Mouse (Mus musculus): ENCODE results near the gene Lhfpl2. TPM values are rescaled to one million over a fixed set of nuclear protein-coding genes. Genes with fewer than 3 reads are reported as not detected.

The Lhfpl2 gene
- polyA plus RNA-seq, 1 experiment from 2014 or later = 24.4 TPM

- Histone ChIP-seq H3K27ac (ENCODE audit: poor library complexity, severe bottlenecking) (peak overlapping the region; percentile 79), H3K4me3 (no peak overlapping the region), H3K4me1 (replicated peaks) (peaks cover 21% of the 10 kb centered on the region), H3K27me3 (replicated peaks) (no peaks in the 10 kb centered on the region), H3K9me3 (replicated peaks) (peaks cover 9% of the 10 kb centered on the region), H3K4me2 (no peak overlapping the region), H3K9ac (no peak overlapping the region), H3K36me3 (peaks cover 28% of the 10 kb centered on the region)
- 22% methylated on average over 5 of the region's 5 CpGs for WGBS
- ATAC-seq (ENCODE audit: insufficient number of reproducible peaks, low FRiP score) = no peak
Observed at GRCm38 (mm10) chr13:94119309-94119708, 61.7 kb downstream of the Lhfpl2 start.

- 84% methylated on average over 16 of the region's 16 CpGs for WGBS
- H3K4me3 ChIP-seq = no peak overlapping the region
- ATAC-seq (ENCODE audit: insufficient number of reproducible peaks, low FRiP score) = no peak
- no peak overlapping the region for H3K9ac ChIP-seq
- H3K9me3 ChIP-seq (replicated peaks) = peaks cover 5% of the 10 kb centered on the region
- H3K4me2 ChIP-seq = no peak overlapping the region
- H3K4me1 ChIP-seq (replicated peaks) = peaks cover 4% of the 10 kb centered on the region; the same call in 1 of the 2 replicates
- H3K36me3 ChIP-seq = peaks cover 26% of the 10 kb centered on the region
- H3K27me3 ChIP-seq (replicated peaks) = no peaks in the 10 kb centered on the region
- no peak overlapping the region for H3K27ac ChIP-seq (ENCODE audit: poor library complexity, severe bottlenecking)
Observed at GRCm38 (mm10) chr13:94122703-94123592, 65.4 kb downstream of the Lhfpl2 start.

GRCm38 (mm10) chr13:94130394-94130793 lies 72.8 kb downstream of the Lhfpl2 start:
- Histone ChIP-seq H3K27me3 (replicated peaks) (no peaks in the 10 kb centered on the region), H3K36me3 (no peaks in the 10 kb centered on the region), H3K4me3 (no peak overlapping the region), H3K4me1 (replicated peaks) (peaks cover 32% of the 10 kb centered on the region), H3K4me2 (0 out of 2 replicates have a peak overlapping the region, but pooled peaks have one; percentile 15), H3K27ac (ENCODE audit: poor library complexity, severe bottlenecking) (peak overlapping the region; percentile 35; the same call in 1 of the 2 replicates), H3K9ac (no peak overlapping the region), H3K9me3 (replicated peaks) (no peaks in the 10 kb centered on the region)
- ATAC-seq (ENCODE audit: insufficient number of reproducible peaks, low FRiP score) = no peak; the same call in 1 of the 2 replicates
- WGBS = 41% methylated on average over 7 of the region's 7 CpGs

- Histone ChIP-seq H3K4me3 (no peak overlapping the region), H3K9me3 (replicated peaks) (no peaks in the 10 kb centered on the region), H3K36me3 (no peaks in the 10 kb centered on the region), H3K4me2 (peak overlapping the region; percentile 15; the same call in 1 of the 2 replicates), H3K9ac (no peak overlapping the region), H3K27me3 (replicated peaks) (no peaks in the 10 kb centered on the region), H3K4me1 (replicated peaks) (peaks cover 39% of the 10 kb centered on the region), H3K27ac (ENCODE audit: poor library complexity, severe bottlenecking) (peak overlapping the region; percentile 14; the same call in 1 of the 2 replicates)
- WGBS = 76% methylated on average over 4 of the region's 4 CpGs
- ATAC-seq (ENCODE audit: insufficient number of reproducible peaks, low FRiP score) = no peak
Observed at GRCm38 (mm10) chr13:94131135-94131534, 73.5 kb downstream of the Lhfpl2 start.

- no peaks in the 10 kb centered on the region for H3K36me3 ChIP-seq
- no peaks in the 10 kb centered on the region for H3K27me3 ChIP-seq (replicated peaks)
- H3K9ac ChIP-seq = no peak overlapping the region
- H3K4me3 ChIP-seq = no peak overlapping the region
- WGBS = 66% methylated on average over 13 of the region's 13 CpGs
- no peak overlapping the region for H3K4me2 ChIP-seq
- no peak for ATAC-seq (ENCODE audit: insufficient number of reproducible peaks, low FRiP score)
- no peak overlapping the region for H3K27ac ChIP-seq (ENCODE audit: poor library complexity, severe bottlenecking)
- peaks cover 44% of the 10 kb centered on the region for H3K4me1 ChIP-seq (replicated peaks)
- no peaks in the 10 kb centered on the region for H3K9me3 ChIP-seq (replicated peaks)
Observed at GRCm38 (mm10) chr13:94132187-94132995, 74.8 kb downstream of the Lhfpl2 start.

- H3K4me2 ChIP-seq = no peak overlapping the region
- no peak for ATAC-seq (ENCODE audit: insufficient number of reproducible peaks, low FRiP score)
- H3K36me3 ChIP-seq = no peaks in the 10 kb centered on the region
- no peak overlapping the region for H3K27ac ChIP-seq (ENCODE audit: poor library complexity, severe bottlenecking)
- no peak overlapping the region for H3K9ac ChIP-seq
- H3K4me1 ChIP-seq (replicated peaks) = peaks cover 51% of the 10 kb centered on the region
- 67% methylated on average over 7 of the region's 7 CpGs for WGBS
- H3K27me3 ChIP-seq (replicated peaks) = no peaks in the 10 kb centered on the region
- no peak overlapping the region for H3K4me3 ChIP-seq
- no peaks in the 10 kb centered on the region for H3K9me3 ChIP-seq (replicated peaks)
Observed at GRCm38 (mm10) chr13:94134646-94135045, 77.0 kb downstream of the Lhfpl2 start.

- no peak overlapping the region for H3K9ac ChIP-seq
- no peaks in the 10 kb centered on the region for H3K36me3 ChIP-seq
- no peak for ATAC-seq (ENCODE audit: insufficient number of reproducible peaks, low FRiP score)
- 58% methylated on average over 7 of the region's 7 CpGs for WGBS
- no peaks in the 10 kb centered on the region for H3K9me3 ChIP-seq (replicated peaks)
- no peak overlapping the region for H3K4me2 ChIP-seq
- H3K4me1 ChIP-seq (replicated peaks) = peaks cover 55% of the 10 kb centered on the region
- H3K4me3 ChIP-seq = no peak overlapping the region
- no peaks in the 10 kb centered on the region for H3K27me3 ChIP-seq (replicated peaks)
- H3K27ac ChIP-seq (ENCODE audit: poor library complexity, severe bottlenecking) = no peak overlapping the region
Observed at GRCm38 (mm10) chr13:94135180-94135579, 77.6 kb downstream of the Lhfpl2 start.

- Histone ChIP-seq H3K9ac (no peak overlapping the region), H3K36me3 (no peaks in the 10 kb centered on the region), H3K4me2 (no peak overlapping the region), H3K27me3 (replicated peaks) (no peaks in the 10 kb centered on the region; the same call in 1 of the 2 replicates), H3K9me3 (replicated peaks) (no peaks in the 10 kb centered on the region), H3K27ac (ENCODE audit: poor library complexity, severe bottlenecking) (peak overlapping the region; percentile 38; the same call in 1 of the 2 replicates), H3K4me3 (no peak overlapping the region), H3K4me1 (replicated peaks) (peaks cover 81% of the 10 kb centered on the region)
- no peak for ATAC-seq (ENCODE audit: insufficient number of reproducible peaks, low FRiP score)
- 53% methylated on average over 14 of the region's 14 CpGs for WGBS
Observed at GRCm38 (mm10) chr13:94139713-94140445, 82.3 kb downstream of the Lhfpl2 start.

- Histone ChIP-seq H3K27me3 (replicated peaks) (no peaks in the 10 kb centered on the region; the same call in 1 of the 2 replicates), H3K4me1 (replicated peaks) (peaks cover 76% of the 10 kb centered on the region), H3K4me3 (no peak overlapping the region), H3K36me3 (no peaks in the 10 kb centered on the region), H3K9ac (no peak overlapping the region), H3K9me3 (replicated peaks) (no peaks in the 10 kb centered on the region), H3K27ac (ENCODE audit: poor library complexity, severe bottlenecking) (no peak overlapping the region), H3K4me2 (no peak overlapping the region)
- 65% methylated on average over 4 of the region's 4 CpGs for WGBS
- ATAC-seq (ENCODE audit: insufficient number of reproducible peaks, low FRiP score) = no peak
Observed at GRCm38 (mm10) chr13:94140446-94140845, 82.8 kb downstream of the Lhfpl2 start.

- peaks cover 61% of the 10 kb centered on the region for H3K4me1 ChIP-seq (replicated peaks)
- no peaks in the 10 kb centered on the region for H3K9me3 ChIP-seq (replicated peaks)
- WGBS = 9% methylated on average over 12 of the region's 12 CpGs
- H3K4me2 ChIP-seq = peak overlapping the region; percentile 14; the same call in 1 of the 2 replicates
- peak; percentile 62 for ATAC-seq (ENCODE audit: insufficient number of reproducible peaks, low FRiP score)
- no peaks in the 10 kb centered on the region; the same call in 1 of the 2 replicates for H3K27me3 ChIP-seq (replicated peaks)
- no peak overlapping the region for H3K4me3 ChIP-seq
- H3K27ac ChIP-seq (ENCODE audit: poor library complexity, severe bottlenecking) = no peak overlapping the region
- no peak overlapping the region for H3K9ac ChIP-seq
- H3K36me3 ChIP-seq = no peaks in the 10 kb centered on the region
Observed at GRCm38 (mm10) chr13:94143063-94143652, 85.6 kb downstream of the Lhfpl2 start.
